Mouse (Mus musculus) cortical plate, adult 2 months (tissue): ENCODE results near the gene Tbc1d21.

ENCODE experiments used
- CTCF ChIP-seq: fragments of 200-500 bp; IDR thresholded peaks from 2 replicates; pipeline ENCODE4 v1.5.1; 2011; ENCODE audit warnings: mild to moderate bottlenecking, control low read depth, low read length; ENCODE audit not compliant: insufficient read depth; ENCODE audit errors: extremely low read depth
- POLR2A ChIP-seq: fragments of 200-500 bp; IDR thresholded peaks from 2 replicates; pipeline ENCODE4 v1.6.1; 2011; ENCODE audit warnings: mild to moderate bottlenecking, low read length, control low read depth; ENCODE audit not compliant: insufficient read depth; ENCODE audit errors: extremely low read depth

GRCm38 (mm10) chr9:58345963-58346362 is 24.3 kb downstream of the Tbc1d21 start:
- TF ChIP-seq POLR2A (no peak), CTCF (no peak)
